Mouse (Mus musculus): Measurements from ENCODE around the gene Gckr.
"Not testable (repeated sequence)": the region's sequence is repeated elsewhere in the genome, so short reads cannot be mapped to it uniquely, and the experiment has no call there.

- not testable (repeated sequence) for TF ChIP-seq POLR2A (IDR thresholded peaks at IDR 0.05; ENCODE audit: borderline replicate concordance, extremely low read depth, low read depth, low read length); CTCF (IDR thresholded peaks at IDR 0.05; ENCODE audit: insufficient read depth, low read length)
These were observed 60.3 kb downstream of the Gckr start for GRCm38 (mm10) chr5:31357586-31357985.
